11 mouse cellular contexts compared by ENCODE assay signal in genomic region chr3:137775076-137775849, GRCm38 (mm10).
DNase-seq lines count a peak whose midpoint lies in the region; ATAC-seq and TF ChIP-seq lines count a peak whose summit lies in the region.
"Had no signal": no experiment of that assay in that cellular context is flagged by ENCODE, and none has a peak within 500 bp of the region (broad histone marks: within the 10 kb centered on the region; RNA-seq: fewer than 3 reads in every experiment).

No protein-coding gene starts in this region.

- H3K27me3 ChIP-seq in heart, embryonic 11.5 days (ENCODE audit: control insufficient read depth, insufficient read depth, low read length): no peaks in the 10 kb centered on the region
- H3K27me3 ChIP-seq in liver, embryonic 14.5 days (ENCODE audit: control insufficient read depth, insufficient read depth, low read length): peaks cover 2% of the 10 kb centered on the region
- H3K27me3 ChIP-seq: hindbrain, embryonic 15.5 days had no signal

- H3K4me1 ChIP-seq in heart, embryonic 11.5 days (ENCODE audit: control insufficient read depth, insufficient read depth, low read length): peaks cover 8% of the 10 kb centered on the region; the same call in 1 of the 2 replicates
- H3K4me1 ChIP-seq in liver, embryonic 14.5 days (replicated peaks; ENCODE audit: control insufficient read depth in 2 of 2, insufficient read depth in 2 of 2, low read length in 1 of 2): no peaks in the 10 kb centered on the region

- peak; percentile 37; the same call in 1 of the 2 replicates for ATAC-seq in heart, embryonic 11.5 days (replicated peaks; ENCODE audit: insufficient number of reproducible peaks, low FRiP score, low TSS enrichment)
- peak; percentile 83 for ATAC-seq in liver, embryonic 14.5 days (ENCODE audit: insufficient read depth)

- WGBS in heart, embryonic 11.5 days (ENCODE audit: insufficient replicate concordance): 37% methylated on average over 6 of the region's 6 CpGs
- 21% methylated on average over 6 of the region's 6 CpGs for WGBS in liver, embryonic 14.5 days (ENCODE audit: insufficient replicate concordance)

- H3K9me3 ChIP-seq in heart, embryonic 11.5 days (replicated peaks; ENCODE audit: control insufficient read depth, low read length): no peaks in the 10 kb centered on the region
- no peaks in the 10 kb centered on the region for H3K9me3 ChIP-seq in liver, embryonic 14.5 days (ENCODE audit: control insufficient read depth, low read length)
- H3K9me3 ChIP-seq: hindbrain, embryonic 15.5 days had no signal

- no peak overlapping the region for H3K9ac ChIP-seq in heart, embryonic 11.5 days (ENCODE audit: low read depth, low read length)
- no peak overlapping the region for H3K9ac ChIP-seq in liver, embryonic 14.5 days (replicated peaks)
- H3K9ac ChIP-seq: hindbrain, embryonic 15.5 days had no signal

- no peak overlapping the region for H3K4me2 ChIP-seq in heart, embryonic 11.5 days
- no peak overlapping the region for H3K4me2 ChIP-seq in liver, embryonic 14.5 days (ENCODE audit: low read depth)
- H3K4me2 ChIP-seq: hindbrain, embryonic 15.5 days had no signal

- no peaks in the 10 kb centered on the region for H3K36me3 ChIP-seq in heart, embryonic 11.5 days (ENCODE audit: control insufficient read depth, insufficient read depth, low read length)
- no peaks in the 10 kb centered on the region for H3K36me3 ChIP-seq in liver, embryonic 14.5 days (replicated peaks; ENCODE audit: control insufficient read depth, insufficient read depth, low read depth)
- H3K36me3 ChIP-seq: hindbrain, embryonic 15.5 days had no signal

- TF ChIP-seq CTCF in liver, embryonic 14.5 days (IDR thresholded peaks at IDR 0.05; ENCODE audit: low read depth): no peak

- TF ChIP-seq EP300 in liver, embryonic 14.5 days (IDR thresholded peaks at IDR 0.05; ENCODE audit: low read depth): peak; percentile 61

- intact Hi-C loops in heart, postnatal 25 days (cut with DNase I): loop anchor here (5.0 kb wide), 1 partner anchor 82 kb away; no protein-coding TSS in a partner anchor

- no peak for DNase-seq in heart, postnatal 25 days (ENCODE audit: low spot score)
- DNase-seq in spleen, postnatal 36 days (ENCODE audit: low spot score in 2 of 2): peak; percentile 30 to 35
- DNase-seq in spleen, adult 12 weeks (ENCODE audit: low spot score): no peak
- peak in 2 of 3 experiments; percentile 13 to 47 for DNase-seq in liver, embryonic 14.5 days (ENCODE audit: low read depth in 3 of 3, low spot score in 3 of 3)
- DNase-seq in cerebellum, adult 11 months: no peak
- DNase-seq in urinary bladder, adult 18-20 months (ENCODE audit: low spot score in 2 of 2): no peak
- DNase-seq in cerebellum, adult 11-12 months: no peak

- no peak overlapping the region for H3K27ac ChIP-seq in heart, embryonic 11.5 days (ENCODE audit: low read depth, low read length)
- H3K27ac ChIP-seq in liver, embryonic 14.5 days: no peak overlapping the region
- H3K27ac ChIP-seq: hindbrain, embryonic 15.5 days; macrophage had no signal

- H3K4me3 ChIP-seq in heart, embryonic 11.5 days (ENCODE audit: low read depth, low read length): no peak overlapping the region
- no peak overlapping the region for H3K4me3 ChIP-seq in liver, embryonic 14.5 days (ENCODE audit: insufficient read depth in 1 of 2, low read depth in 2 of 2, low read length in 2 of 2)
- H3K4me3 ChIP-seq: erythroblast, embryonic 14.5 days; hindbrain, embryonic 15.5 days had no signal

Comparison
In these comparisons a context has a peak if more than half of its experiments do, and no peak if none do; other contexts are left out.
1. DNase-seq: peak in spleen, postnatal 36 days (2 of 2) and liver, embryonic 14.5 days (2 of 3); none in heart, postnatal 25 days (single experiment), spleen, adult 12 weeks (single experiment), cerebellum, adult 11 months (single experiment), urinary bladder, adult 18-20 months (0 of 2) and cerebellum, adult 11-12 months (single experiment).